Mouse (Mus musculus) adrenal gland, postnatal 4 days (tissue): ENCODE measurements around the gene Asnsd1. TPM values are rescaled to one million over a fixed set of nuclear protein-coding genes. Genes with fewer than 3 reads are reported as not detected.

Experiments
- DNase-seq, 2 experiments: peaks; one replicate each; pipeline ENCODE4 v3.0.0; 2021 to 2022; ENCODE audit warnings: low spot score in 2 of 2, mixed read lengths in 2 of 2
- total RNA-seq, 2 experiments: library from RNA; stranded (reverse); gene quantifications; 2 replicates each; pipeline ENCODE4 v1.2.3; 2021

Asnsd1 gene
- total RNA-seq, 2 experiments from 2014 or later: 40.9 to 43.6 TPM

DNA sequence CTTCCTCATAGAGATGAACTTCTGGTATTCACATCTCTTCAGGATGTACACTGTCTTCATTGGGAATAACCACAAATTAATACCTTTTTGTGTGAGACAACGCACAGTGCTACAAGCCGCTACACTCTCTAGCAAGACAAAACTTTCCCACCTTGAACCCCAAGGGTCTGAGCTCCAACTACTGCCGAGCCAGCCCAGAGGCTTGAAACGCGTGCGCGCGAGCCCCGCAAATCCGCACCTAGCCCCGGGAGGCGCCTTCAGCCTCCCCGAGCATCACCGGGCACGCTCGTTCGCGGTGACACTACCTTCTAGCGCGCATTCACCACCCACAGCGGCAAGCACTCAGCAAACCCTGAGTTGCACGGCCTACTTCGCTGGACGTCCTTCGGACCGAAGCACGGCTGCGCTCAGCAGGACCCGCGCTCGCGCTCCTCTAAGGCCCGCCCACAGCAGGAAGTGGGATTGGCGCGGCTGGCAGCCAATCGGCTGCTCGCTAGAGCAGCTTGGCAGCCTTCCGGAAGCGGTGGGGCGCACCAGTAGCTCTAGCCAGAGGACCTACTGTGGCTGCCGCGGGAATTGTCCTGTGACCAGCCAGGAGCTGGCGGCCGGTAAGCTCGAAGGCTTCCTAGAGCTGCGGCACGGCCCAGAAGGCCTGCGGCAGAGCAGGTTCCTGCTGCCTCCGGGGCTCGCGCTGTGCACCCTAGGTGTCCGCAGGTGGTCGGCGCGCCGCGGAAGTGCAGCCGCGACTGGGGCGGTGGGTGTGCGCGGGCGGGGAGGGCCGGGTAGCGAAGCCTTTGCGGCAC lies 55.8 kb downstream of the Asnsd1 start, which contains the start of the genes Pms1, Ormdl1 and Gm28778:
Pms1 (minus strand) TSS at position 438 of the 803 bp plus-strand sequence.
Ormdl1 (plus strand) TSS at position 515 of the 803 bp plus-strand sequence.
Gm28778 (plus strand) TSS at position 531 of the 803 bp plus-strand sequence.
- DNase-seq: peak; percentile 87 to 92

Other genes with a start within 250 kb of the Asnsd1 start
- not detected for gene 1700019A02Rik, start 165.1 kb downstream of the Asnsd1 start, total RNA-seq
- gene Pms1, start 55.7 kb downstream of the Asnsd1 start, total RNA-seq: 10 to 100 TPM; 10.4 to 12.5 TPM
- gene Ormdl1, start 55.7 kb downstream of the Asnsd1 start, total RNA-seq: 10 to 100 TPM; 17.6 to 18.5 TPM
- not detected for gene Gm28778, start 55.6 kb downstream of the Asnsd1 start, total RNA-seq
- 10 to 100 TPM; 23.7 to 25.3 TPM for gene Osgepl1, start 39.1 kb downstream of the Asnsd1 start, total RNA-seq
- not detected for gene Asdurf, start 133 bp downstream of the Asnsd1 start, total RNA-seq
- not detected for gene Gm28551, start 85 bp downstream of the Asnsd1 start, total RNA-seq